Mouse (Mus musculus) MEL (cell line): ENCODE measurements at regions not wholly inside any gene's neighbourhood (a gene's known extent, or its start where the extent isn't known, plus 50 kb on each side); places are given as distances from the start of the nearest gene placed in this dataset.
A peak's percentile ranks its signal among the peaks of the same experiment; 100 is the strongest.

Source experiments
- CHD1 ChIP-seq: IDR thresholded peaks from 2 replicates; pipeline ENCODE4 v1.6.1; 2012; ENCODE audit warnings: low read depth, mild to moderate bottlenecking, inconsistent platforms, low read length, improper control_type of control experiment
- CTCF ChIP-seq, 3 experiments: IDR thresholded peaks in 2 of 3; conservative IDR thresholded peaks in 1 of 3; 2 replicates each; pipeline ENCODE4 v1.5.1; 2011 to 2012; ENCODE audit warnings: low read length in 3 of 3, low read depth in 2 of 3, mild to moderate bottlenecking in 2 of 3, improper control_type of control experiment in 1 of 3, inconsistent platforms in 1 of 3, mixed read lengths in 1 of 3, moderate library complexity in 1 of 3; ENCODE audit not compliant: control insufficient read depth in 1 of 3, insufficient read depth in 1 of 3, poor library complexity in 1 of 3, severe bottlenecking in 1 of 3
- EP300 ChIP-seq, 2 experiments: IDR thresholded peaks; 2 replicates each; pipeline ENCODE4 v1.6.1; 2011; ENCODE audit warnings: improper control_type of control experiment in 2 of 2, low read length in 2 of 2, low read depth in 1 of 2, mild to moderate bottlenecking in 1 of 2
- GATA1 ChIP-seq: IDR thresholded peaks from 2 replicates; pipeline ENCODE4 v1.6.1; 2011; ENCODE audit warnings: low read depth, low read length, improper control_type of control experiment
- MAX ChIP-seq: IDR thresholded peaks from 2 replicates; pipeline ENCODE4 v1.6.1; 2011; ENCODE audit warnings: low read length, improper control_type of control experiment
- MAZ ChIP-seq: IDR thresholded peaks from 2 replicates; pipeline ENCODE4 v1.6.1; 2012; ENCODE audit warnings: low read depth, mild to moderate bottlenecking, inconsistent platforms, low read length, improper control_type of control experiment
- MYC ChIP-seq: IDR thresholded peaks from 2 replicates; pipeline ENCODE4 v1.6.1; 2011; ENCODE audit warnings: low read depth, mild to moderate bottlenecking, low read length, improper control_type of control experiment, moderate library complexity
- POLR2A ChIP-seq, 2 experiments: IDR thresholded peaks; 2 replicates each; pipeline ENCODE4 v1.6.1; 2011 to 2012; ENCODE audit warnings: low read length in 2 of 2, mild to moderate bottlenecking in 2 of 2, control low read depth in 1 of 2, improper control_type of control experiment in 1 of 2, low read depth in 1 of 2, moderate library complexity in 1 of 2; ENCODE audit not compliant: control insufficient read depth in 1 of 2, insufficient read depth in 1 of 2, poor library complexity in 1 of 2
- POLR2AphosphoS2 ChIP-seq: IDR thresholded peaks from 2 replicates; pipeline ENCODE4 v1.6.1; 2011; ENCODE audit warnings: low read length, improper control_type of control experiment
- TAL1 ChIP-seq: IDR thresholded peaks from 2 replicates; pipeline ENCODE4 v1.6.1; 2012; ENCODE audit warnings: mild to moderate bottlenecking, inconsistent platforms, low read length, moderate library complexity, mixed read lengths
- UBTF ChIP-seq: IDR thresholded peaks from 2 replicates; pipeline ENCODE4 v1.6.1; 2012; ENCODE audit warnings: low read depth, mild to moderate bottlenecking, inconsistent platforms, low read length, improper control_type of control experiment, moderate library complexity, borderline replicate concordance; ENCODE audit not compliant: insufficient read depth
- USF2 ChIP-seq, 2 experiments: IDR thresholded peaks; 2 replicates each; pipeline ENCODE4 v1.6.1; 2011 to 2012; ENCODE audit warnings: improper control_type of control experiment in 2 of 2, low read length in 2 of 2, borderline replicate concordance in 1 of 2, inconsistent platforms in 1 of 2, low read depth in 1 of 2, mild to moderate bottlenecking in 1 of 2; ENCODE audit not compliant: insufficient read depth in 1 of 2
- ZC3H11A ChIP-seq: IDR thresholded peaks from 2 replicates; pipeline ENCODE4 v1.6.1; 2012; ENCODE audit warnings: low read depth, mild to moderate bottlenecking, inconsistent platforms, low read length, improper control_type of control experiment
- ZNF384 ChIP-seq: IDR thresholded peaks from 2 replicates; pipeline ENCODE4 v1.6.1; 2012; ENCODE audit warnings: low read depth, mild to moderate bottlenecking, inconsistent platforms, low read length, improper control_type of control experiment

- TF ChIP-seq CTCF (IDR thresholded peaks at IDR 0.05 in 2 of 3, conservative IDR thresholded peaks at IDR 0.05 in 1 of 3; ENCODE audit: control insufficient read depth in 1 of 3, insufficient read depth in 1 of 3, low read depth in 2 of 3, low read length in 3 of 3, poor library complexity in 1 of 3, severe bottlenecking in 1 of 3) (peak in 1 of 3 experiments; percentile 27; a peak in 2 of 6 replicates), EP300 (IDR thresholded peaks at IDR 0.05; ENCODE audit: low read depth in 1 of 2, low read length in 2 of 2) (no peak), MYC (no peak), POLR2A (IDR thresholded peaks at IDR 0.05; ENCODE audit: control insufficient read depth in 1 of 2, insufficient read depth in 1 of 2, low read depth in 1 of 2, low read length in 2 of 2, poor library complexity in 1 of 2) (no peak), TAL1 (no peak), POLR2AphosphoS2 (no peak), MAX (no peak), MAZ (no peak), CHD1 (no peak), ZC3H11A (no peak), UBTF (no peak), ZNF384 (no peak), GATA1 (no peak), USF2 (IDR thresholded peaks at IDR 0.05; ENCODE audit: borderline replicate concordance in 1 of 2, insufficient read depth in 1 of 2, low read depth in 1 of 2, low read length in 2 of 2) (no peak)
These were observed 197.8 kb downstream of the Gm9195 start for GRCm38 (mm10) chr14:72293677-72294387.
